Mouse (Mus musculus): ENCODE measurements around the gene Pcyox1.
"Not testable (repeated sequence)": the region's sequence is repeated elsewhere in the genome, so short reads cannot be mapped to it uniquely, and the experiment has no call there.

Gene Pcyox1

DNA sequence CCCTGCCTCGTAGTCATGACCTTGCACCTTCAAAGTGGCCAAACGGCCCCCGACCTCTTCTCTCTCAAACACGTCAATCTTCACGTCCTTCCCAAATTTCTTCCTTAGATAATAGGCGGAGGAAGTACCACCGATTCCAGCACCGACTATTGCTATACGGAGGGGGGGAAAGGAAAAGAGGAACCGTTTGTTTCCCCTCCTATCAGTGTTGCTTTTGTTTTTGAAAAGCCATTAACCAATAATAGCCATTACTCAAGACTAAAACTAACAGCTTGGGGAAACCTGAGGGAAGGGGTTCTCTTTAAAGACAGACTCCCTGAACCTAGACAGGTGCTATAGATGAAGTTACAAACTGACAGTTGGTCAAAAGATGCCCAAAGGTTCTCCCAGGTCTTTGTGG is 985 bp downstream of the Pcyox1 start:
- DNase-seq = no peak

DNA sequence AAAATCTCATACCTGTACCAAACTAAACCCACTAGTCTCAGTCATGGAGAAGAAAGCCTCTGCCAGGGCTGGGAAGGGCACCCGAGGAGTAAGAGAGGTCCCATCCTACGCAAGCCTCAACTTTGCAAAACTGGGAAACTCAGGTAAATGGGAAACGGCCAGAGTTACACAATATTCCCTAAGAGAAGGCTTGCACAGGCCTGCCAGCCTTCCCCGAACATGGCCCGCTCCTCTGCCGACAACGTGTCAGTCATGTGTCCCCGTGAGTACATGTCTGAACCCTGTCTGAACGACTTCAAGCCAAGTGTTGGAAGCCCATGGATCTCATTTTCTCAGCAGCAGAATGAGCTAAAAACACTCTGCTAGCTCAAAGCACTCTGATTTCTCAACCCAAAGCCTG is 1.9 kb downstream of the Pcyox1 start:
- no peak for DNase-seq

DNA sequence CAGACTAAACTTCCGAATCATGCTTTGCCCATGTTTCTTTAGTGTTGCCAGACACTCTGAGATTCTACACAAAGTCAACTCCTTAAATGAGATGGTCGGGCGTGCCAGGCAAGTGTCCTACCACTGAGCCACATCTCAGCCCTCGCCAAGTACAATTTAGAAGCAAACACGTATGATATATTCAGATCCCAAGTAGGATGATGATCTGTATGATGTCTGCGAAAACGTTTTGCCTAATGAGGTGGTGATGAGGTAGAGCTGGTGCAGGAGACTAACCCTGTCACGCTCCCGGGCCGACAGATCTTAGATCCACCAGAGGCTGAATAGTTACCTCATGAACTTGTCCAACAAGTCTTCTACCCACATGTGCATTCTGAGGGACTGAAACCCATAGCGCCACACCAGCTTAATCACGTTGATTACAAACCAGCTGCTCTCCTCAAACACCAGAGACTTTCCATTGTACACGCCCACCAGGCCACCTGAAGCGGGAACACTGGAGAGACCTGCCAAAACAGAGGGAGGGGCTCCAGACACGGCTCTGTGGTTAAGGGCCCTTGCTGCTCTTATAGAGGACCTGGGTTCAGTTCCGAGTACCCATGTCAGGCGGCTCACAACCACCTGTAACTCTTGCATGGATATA is 2.8 kb downstream of the Pcyox1 start:
- DNase-seq = no peak

DNA sequence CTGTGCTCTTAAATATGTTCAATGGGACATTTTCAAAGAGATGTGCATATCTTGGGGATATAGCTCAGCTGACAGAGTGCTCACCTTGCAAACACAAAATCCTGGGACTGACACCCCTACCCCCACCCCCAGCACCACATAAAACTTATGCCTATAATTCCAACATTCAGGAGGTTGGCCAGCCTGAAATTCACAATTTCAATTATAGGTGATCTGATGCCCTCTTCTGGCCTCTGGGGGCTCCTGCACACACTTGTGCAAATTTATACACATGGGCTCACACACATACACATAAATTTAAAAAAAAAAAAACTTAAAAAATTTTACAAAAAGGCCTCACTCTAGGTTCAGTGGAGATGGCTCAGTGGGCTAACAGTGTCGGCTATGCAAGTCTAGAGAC is 3.8 kb downstream of the Pcyox1 start:
- no peak for DNase-seq

DNA sequence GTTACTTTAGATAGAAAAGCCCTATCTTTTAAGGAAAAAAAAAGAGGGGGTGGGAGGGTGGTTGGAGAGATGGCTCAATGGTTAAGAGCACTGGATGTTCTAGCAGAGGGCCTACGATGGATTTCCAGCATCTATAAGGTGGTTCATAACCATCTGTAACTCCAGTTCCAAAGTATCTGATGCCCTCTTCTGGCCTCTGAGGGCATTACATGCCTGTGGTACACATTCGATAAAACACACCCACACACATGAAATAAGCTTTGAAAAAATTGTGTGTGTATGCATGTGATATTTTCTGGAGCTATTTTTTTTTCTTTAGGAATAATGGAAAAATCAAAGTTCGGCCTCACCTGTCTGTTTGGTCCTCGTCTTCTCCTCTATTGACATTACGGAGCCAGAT is 5.6 kb downstream of the Pcyox1 start:
- DNase-seq = no peak

DNA sequence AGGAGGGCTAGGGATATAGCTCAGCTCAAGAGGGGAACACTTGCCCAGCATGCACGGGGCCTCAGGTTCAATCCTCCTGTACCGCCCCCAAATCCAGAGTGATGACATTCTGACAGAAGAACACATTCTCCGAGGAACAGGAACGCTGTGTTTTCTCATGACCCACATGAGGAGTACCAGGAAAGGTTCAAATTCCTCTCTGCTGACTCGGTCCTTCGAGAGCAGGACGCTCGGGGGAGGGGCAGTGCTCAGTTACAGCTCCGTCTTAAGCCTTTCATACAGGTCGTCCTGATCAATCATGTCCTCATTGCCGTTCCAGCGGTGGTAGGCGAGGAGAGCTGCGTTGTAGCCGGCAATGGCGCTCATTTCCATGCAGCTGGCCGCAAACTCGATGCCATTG is 8.5 kb downstream of the Pcyox1 start:
- no peak for DNase-seq

DNA sequence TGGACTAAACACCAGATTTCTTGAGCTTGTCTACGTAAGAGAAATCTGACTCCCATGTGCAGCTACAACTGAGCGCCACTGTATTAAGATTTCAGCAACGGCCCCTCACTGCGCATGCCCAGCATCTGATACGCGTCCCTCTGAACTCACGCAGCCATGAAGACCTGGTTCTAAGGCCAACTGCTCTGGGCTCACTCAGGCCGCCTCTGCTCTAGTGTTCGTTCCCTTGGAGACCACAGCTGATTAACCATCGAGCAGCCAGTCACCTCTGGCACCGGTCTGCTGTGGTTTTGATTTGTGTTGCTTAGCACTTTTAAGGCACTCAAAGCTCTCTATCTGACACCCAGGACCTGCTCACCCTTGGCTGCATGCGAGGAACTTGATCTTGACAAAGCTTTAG is 9.6 kb downstream of the Pcyox1 start:
- peak; percentile 73 for DNase-seq

DNA sequence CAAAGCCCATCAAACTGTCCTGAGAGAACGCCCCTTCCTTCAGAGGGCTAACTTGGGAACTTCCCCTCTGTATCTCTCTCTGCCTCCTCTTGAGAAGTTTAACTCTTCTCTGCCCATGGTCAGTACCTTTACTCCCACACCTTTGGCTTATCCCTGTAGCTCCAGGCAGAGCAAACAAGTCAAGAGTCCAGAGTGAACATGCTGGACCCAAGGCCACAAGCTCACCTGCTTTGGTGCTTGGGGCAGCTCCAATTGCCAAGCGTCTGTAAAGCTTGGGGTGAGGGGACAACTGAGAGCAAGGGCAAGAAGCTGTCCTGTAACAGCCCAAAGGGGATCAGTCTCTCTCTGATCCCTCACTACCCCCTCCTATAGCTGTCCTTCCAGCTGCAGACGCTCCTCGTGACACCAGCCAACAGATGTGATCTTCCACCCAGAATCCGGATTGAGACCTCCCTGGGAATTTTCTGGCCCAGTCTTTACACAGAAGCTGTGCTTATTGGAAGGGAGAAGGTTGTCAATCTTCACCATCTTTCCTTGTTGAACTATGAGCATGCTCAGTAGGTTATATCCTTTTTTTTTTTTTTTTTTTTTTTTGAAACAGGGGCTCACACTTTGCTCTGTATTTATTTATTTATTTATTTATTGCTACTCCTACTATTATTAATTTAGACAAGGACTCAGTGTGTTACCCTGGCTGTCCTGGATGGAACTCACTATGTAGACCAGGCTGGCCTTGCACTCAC is 11.4 kb downstream of the Pcyox1 start:
- no peak for DNase-seq

DNA sequence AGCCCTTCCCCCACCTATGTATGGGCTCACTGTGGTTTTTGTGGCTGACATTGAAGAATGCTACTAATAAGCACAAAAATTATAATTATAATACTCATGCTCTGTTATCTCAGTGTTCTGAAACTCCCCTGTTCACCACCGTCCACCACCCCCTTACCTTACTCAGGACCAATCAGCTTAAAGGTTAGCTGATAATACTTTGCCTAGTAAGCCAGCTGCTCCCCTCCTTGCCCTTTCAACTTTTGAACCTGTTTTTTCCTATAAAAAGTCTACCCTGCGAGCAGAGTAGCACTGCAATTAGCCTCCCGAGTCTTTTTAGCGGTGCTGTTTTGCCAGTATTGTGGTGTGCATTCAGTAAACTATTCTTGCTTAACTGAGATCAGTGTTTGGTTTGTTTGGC is 12.3 kb downstream of the Pcyox1 start:
- no peak for DNase-seq

DNA sequence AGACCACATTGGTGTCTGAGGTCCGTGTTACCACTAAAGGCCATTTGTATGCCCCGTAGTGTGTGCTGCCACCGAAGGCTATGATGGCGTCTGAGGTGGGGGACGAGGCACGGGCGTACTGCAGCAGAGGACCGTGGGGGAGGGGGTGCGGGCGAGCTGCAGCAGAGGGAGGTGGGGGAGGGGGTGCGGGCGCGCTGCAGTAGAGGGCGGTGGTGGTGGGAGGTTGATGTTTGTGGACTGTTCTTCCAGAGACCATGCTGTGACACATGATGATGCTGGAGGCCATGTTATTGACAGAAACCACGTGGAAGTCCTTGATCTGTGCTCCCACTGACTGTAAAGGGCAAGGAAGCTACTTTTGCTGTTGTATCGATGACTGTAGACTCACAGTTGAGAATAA is 13.6 kb downstream of the Pcyox1 start:
- DNase-seq = no peak

DNA sequence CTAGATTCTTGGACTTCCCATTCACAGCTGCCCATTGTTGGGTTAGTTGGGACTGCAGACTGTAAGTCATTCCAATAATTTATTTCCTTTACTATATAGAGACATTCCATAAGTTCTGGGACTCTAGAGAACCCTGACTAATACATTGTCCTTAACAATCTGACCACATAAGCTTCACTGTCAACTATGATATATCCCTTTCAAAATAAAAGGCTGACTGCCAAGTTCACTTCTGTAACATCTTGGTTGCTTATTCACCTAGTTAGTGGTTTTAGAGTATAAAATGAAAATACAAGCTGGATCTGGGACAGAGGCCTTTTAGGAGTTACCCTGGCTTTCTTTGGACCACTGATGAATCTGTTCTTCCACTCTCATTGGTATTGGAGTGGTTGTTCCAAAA is 14.4 kb downstream of the Pcyox1 start:
- DNase-seq = no peak

DNA sequence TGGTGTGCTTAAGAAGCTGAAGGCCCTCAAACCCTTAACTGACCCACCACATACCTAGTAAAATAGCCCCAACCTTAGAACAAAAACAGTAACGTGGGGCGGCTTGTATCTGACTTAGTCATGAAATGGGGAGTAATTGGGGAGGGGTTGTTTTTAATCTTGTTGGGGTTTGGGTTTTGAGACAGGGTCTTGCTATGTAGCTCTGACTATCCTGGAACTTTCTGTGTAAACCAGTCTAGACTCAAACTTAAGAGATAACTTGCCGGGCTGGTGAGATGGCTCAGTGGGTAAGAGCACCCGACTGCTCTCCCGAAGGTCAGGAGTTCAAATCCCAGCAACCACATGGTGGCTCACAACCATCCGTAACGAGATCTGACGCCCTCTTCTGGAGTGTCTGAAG is 16.8 kb downstream of the Pcyox1 start:
- DNase-seq = not testable (repeated sequence)

DNA sequence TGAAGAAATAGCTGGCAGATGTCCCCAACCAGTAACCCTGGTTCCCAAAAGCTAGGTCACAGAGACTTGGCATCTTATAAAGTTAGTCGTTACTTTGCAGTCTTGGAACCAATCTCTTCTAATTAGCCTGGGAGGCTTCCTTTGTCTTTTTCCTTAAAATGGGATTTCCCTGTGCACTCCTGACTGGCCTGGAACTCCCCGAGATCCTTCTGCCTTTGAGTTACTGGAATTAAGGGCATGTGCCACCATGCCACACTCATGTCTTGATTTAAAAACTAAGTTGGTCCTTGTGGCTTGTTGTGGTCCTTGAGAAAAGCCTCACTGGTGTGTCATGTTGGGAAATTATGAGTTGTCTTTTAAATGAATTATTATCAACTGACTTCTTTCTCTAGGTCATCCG is 18.6 kb downstream of the Pcyox1 start:
- DNase-seq = no peak

DNA sequence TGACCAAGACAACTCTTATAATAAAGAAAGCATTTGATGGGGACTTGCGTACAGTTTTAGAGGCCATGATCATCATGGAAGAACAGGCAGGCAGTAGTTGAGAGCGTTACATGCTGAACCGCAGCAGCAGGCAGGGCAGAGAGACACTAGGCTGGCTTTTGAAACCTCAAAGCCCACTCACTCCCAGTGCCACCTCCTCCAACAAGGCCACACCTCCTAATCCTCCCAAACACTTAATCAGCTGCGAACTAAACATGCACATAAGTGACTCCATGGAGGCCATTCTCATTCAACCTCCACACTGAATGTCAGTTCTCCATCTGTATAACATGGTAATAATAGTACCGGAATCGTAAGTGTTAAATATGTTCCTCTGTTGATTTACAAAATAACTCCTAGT is 23.4 kb downstream of the Pcyox1 start:
- DNase-seq = no peak

DNA sequence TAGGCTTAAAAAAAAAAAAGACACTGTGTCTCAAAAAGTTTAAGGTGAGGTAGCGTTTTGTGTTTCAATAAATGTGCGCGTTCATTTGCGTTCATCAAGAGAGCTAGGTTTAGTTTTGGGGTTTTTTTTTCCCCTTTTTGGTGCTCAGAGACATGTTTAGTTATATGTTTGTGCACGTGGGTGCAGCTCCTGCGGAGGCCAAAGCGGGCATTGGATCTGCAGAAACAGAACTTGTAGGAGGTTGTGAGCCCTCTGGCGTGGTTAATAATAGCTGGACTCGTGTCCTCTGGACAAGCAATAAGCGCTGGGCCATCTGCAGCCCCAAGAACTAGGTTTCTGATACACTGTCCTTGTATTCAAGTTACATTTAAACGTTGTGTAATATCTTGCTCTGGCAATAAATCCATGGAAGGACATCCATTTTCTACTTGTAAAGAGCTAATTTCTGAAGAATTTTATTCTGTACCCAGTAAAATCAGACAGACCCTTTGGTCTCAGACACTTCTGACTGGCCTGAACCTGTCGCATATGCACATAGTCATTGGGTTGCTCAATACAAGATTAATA is 24.9 kb downstream of the Pcyox1 start:
- DNase-seq = no peak

DNA sequence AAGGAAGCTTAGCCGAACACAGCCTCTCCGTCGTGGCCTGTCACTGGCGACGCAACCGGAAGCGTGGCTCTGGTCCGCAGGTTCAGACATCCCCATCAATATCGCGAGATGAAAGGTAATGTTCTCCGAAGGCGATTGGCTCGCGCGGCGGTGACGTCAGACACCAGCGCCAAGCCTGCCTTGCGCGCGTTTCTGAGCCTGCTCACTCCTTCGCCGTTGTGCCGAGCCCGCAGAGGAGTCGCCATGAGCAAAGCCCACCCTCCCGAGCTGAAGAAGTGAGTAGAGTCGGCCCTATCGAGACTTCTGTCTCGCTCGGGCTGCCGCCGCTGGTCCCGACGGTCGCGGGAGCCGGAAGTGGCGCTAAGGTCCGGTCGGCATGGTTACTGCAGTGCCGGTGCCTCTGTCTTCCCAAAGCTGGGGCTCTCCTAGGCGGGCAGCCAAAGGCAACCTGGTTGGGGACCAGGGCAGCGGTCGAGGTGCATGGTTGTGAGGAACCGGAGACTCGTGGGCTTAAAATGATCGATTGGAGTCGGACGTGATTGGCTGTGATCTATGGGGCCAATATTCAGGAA is 25.5 kb downstream of the Pcyox1 start:
- DNase-seq = peak; percentile 97

DNA sequence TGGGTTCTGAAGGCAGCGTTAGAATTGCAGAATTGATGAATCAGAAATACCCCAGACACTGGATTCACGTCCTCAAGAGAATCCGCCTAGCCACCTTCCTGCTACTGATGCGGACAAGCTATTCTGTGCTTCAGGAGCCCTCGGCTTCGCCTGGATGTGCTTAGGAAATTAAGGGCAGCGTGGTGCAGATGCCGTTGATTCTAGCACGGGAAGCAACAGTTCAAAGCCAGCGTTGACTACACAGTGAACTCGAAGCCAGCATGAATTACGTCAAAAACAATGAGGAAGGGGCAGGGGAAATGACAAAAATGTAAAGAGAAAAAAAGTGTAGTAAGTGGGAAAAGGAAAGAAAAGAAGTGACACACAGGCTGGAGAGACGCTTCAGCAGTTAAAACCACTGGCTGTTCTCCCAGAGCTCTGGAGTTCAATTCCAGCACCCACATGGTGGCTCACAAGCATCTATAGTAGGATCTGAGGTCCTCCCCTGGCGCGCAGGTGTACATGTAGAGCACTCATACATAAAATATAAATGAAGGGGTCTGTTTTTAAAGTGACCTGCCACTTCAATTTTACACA is 26.1 kb downstream of the Pcyox1 start, which contains the start of gene Snrpg:
Gene Snrpg (plus strand): TSS at position 541 of the 576 bp plus-strand sequence.
- no peak for DNase-seq

DNA sequence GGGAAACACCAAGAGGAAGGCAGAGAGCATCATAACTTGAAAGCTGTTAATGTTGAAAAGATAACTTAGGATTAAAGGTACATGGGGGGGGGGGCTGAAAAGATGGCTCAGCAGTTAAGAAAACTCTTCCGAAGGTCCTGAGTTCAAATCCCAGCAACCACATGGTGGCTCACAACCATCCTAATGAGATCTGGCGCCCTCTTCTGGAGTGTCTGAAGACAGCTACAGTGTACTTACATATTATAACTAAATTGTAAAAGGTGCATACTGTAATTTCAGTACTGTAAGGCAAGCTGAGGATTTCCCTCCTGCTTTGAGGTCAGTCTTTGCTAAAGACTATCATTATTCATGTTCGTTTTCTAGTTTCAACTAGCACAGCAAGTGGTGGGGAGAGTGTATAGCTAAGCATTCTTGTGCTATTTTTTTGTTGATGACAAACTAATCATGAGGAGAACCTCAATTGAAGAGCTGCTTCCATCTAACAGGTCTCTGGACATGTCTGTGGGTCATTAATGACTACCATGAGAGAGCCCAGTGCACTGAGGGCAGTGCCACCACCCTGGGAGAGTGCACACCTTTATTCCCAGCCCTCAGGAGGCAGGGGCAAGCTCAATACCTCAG is 26.8 kb downstream of the Pcyox1 start:
- DNase-seq = no peak

DNA sequence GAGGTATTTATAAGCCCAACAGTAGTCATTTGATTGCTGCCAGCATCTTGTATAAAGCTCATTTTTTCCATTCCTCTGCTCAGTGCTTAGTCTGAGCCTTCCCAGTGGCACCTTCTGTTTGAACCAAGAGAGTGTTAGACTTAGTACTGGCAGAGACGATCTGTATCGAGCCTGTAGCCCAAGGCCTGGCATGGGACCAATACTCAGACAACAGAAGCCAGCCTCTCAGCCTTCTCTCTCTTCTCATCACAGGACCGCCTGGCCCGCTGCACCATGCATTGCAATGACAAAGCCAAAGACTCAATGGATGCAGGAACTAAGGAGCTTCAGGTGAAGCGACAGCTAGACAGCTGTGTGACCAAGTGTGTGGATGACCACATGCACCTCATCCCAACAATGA is 28.5 kb downstream of the Pcyox1 start:
- no peak for DNase-seq

DNA sequence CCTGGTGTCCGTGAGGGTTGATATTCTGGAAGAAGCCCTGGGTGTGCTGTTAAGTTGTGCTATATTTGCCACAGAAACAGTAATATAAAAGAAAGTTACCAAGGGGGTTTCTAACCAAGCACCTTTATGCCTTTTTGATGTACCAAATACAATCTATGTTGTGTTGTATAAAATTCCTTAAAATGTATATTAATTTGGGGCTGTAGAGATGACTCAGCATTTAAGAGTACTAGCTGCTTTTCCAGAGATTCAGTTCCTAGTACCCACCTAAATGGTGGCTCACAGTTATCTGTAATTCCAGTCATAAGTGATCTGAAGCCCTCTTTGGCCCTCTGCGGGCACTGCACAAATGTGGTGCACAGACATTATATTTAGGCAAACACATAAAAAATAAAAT is 30.1 kb downstream of the Pcyox1 start:
- DNase-seq = no peak

DNA sequence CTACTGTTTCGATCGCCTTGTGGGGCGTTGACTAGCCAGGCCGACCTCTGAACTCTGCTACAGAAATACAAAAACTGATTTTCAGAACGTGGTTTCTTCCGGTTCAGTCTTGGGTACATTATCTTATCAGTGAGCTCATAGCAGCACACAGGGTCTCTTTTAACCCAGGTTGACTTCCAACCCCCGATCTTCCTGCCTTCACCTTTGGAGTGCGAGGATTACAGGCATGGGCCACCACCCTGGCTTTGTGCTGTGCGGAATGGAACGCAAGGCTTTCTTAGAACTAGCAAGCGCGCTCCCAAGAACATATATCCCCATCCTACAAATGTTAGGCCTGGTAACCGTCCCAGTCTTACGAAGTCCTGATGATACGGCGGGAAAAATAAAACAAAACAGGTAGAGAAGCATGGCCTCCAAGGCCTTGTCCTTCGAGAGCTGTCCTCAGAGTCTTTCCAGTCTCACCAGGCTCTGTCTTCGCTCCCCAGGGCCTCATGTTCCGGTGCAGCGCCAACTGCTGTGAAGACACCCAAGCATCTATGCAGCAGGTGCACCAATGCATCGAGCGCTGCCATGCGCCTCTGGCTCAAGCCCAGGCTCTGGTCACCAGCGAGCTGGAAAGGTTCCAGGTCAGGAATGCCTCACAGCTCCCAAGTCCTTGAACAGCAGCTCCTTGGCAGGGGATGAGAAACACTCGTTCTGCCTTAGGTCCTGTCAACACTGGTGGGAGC is 30.7 kb downstream of the Pcyox1 start:
- peak; percentile 72 for DNase-seq

DNA sequence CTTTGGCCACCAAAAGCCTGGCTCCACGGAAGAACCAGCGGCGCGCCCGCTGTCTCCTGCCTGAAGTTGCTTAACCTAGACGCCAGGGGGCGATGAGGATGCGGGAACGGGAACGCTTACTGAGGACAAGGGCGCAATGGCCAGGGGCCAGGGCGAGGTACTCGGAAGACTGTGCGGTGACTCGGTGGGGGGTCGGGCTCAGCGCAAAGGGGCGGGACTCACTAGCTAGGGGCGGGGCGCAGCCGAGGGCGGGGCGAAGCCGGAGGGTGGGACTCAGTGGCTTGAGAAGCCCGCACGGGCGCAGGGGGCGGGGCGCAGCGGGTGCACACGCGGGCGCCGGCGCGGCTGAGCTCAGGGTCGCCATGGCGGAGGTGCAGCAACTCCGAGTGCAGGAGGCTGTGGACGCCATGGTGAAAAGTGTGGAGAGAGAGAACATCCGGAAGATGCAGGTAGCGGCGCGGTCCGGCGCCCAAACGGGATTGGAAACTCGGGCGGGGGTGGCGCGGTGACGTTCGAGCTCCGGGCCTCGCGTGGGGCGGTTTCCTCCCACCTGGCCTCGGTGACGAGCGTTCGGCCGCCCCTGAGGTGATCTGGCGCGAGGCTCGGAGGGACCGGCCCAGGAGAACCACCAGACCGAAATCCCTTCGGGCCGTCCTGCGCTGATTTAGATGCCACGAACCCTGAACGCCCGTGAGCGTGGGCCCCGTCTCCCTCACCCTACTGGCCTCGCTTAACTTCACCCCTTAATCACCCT is 31.4 kb downstream of the Pcyox1 start, which contains the start of gene Fam136a:
Gene Fam136a (plus strand): TSS at position 276 of the 754 bp plus-strand sequence.
- peak; percentile 97 for DNase-seq

Measured in kidney, postnatal 14 days (tissue).